Mouse (Mus musculus) frontal cortex, postnatal 36 days (tissue): ENCODE measurements around the gene Gm43191.

Experiments used
- DNase-seq, 2 experiments: peaks; one replicate each; pipeline ENCODE4 v3.0.0; 2022; ENCODE audit warnings: low spot score in 2 of 2

Gene Gm43191

DNA sequence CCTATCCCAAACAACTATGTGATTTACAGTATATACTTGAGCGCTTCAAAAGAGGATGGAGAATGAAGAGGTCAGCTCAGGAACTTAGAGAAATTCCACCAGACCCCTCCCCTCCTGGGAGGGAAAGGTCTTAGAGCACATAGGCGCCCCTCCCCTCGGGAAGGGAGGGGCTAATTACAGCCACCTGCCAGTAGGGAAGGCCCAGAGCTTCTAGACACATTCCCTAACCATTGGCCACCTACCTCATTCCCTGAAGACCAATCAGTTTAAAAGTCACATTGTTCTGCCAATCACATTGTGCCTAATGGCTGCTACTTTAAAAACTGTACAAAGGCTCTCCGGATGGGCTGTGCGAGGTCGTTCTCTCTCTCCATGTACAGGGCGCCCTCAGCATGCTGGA, 58.4 kb downstream of the Gm43191 start:
- no peak for DNase-seq

DNA sequence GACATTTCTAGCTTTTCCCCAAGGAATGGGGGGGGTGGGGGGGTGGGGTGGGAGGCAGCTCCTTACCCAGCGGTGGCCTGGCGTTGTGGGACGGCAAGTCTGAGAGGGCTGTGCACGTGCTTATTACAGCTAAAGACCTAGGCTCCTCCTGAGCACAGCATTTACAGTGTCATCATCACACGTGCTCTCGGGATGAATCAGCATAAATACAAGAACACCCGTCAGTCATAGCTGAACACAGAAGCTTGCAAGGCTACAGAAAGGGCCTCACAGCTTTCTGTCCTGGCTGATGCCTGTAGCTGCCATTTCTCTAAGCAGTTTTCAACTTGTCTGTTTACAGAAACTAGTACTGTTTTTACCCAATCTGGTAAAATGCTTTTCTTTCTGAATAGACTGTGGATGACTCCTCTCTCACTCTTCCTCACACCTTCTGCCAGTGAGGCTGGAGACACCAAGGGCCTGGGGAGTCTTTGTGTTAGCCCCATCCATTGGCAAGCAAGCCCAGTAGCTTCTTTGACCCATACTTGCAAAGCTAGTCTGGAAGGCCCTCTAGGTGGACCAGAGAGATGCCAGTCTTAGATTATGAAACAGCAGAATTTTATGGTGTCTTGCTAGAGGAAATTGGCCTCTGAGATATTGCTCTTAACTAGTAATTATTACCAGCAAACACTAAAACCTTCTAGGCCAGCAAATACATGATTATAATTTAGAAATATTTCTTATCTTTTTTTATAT, 60.3 kb downstream of the Gm43191 start:
- no peak for DNase-seq

DNA sequence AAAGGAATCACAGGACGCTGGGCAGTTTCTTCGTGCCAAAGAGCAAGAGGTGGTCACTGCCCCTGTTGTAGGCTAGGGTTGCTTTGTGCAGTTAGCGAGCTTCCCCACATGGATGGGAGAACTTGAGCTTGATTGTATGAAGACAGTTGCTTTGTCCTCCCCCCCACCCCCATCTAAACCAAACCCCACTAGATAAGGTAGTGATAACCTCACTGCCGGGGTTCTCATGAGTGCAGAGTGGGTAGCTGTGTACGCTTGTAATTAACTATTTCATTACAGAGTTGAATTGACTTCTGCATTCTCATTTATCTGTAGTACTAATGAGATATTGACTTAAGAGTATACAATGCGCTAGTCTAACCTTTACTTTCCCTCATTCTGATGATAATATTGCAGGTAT, 62.2 kb downstream of the Gm43191 start:
- DNase-seq: no peak

DNA sequence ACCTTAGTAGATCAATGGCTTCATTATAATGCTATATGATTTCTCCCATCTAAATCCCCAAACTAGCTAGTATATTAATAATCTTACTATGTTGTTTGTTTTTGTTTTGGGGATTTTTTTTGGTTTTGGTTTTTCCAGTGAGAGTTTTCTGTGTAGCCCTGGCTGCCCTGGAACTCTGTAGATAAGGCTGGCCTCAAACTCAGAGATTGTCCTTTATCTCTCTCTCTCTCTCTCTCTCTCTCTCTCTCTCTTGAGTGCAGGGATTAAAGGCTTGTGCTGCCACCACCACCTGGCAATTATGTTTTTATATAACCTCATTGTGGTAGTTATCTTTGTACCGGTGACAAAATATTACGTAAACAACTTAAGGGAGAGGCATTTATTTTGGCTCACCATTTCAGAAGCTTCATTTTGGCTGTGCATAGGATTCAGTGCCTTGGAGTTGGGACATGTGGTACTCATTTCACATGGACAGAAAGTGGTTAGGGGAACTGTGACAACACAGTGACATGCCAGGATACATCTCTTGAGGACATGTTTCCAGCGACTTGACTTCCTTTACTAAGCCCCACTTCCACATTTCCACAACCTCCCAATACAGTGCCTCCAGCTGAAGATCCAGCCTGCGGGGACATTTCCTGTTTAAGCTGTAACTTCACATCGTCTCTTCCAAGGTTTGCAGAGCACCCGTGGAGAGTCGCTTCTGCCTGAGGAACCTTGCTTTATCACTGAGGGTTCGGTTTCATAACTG, 65.6 kb downstream of the Gm43191 start:
- DNase-seq: no peak

DNA sequence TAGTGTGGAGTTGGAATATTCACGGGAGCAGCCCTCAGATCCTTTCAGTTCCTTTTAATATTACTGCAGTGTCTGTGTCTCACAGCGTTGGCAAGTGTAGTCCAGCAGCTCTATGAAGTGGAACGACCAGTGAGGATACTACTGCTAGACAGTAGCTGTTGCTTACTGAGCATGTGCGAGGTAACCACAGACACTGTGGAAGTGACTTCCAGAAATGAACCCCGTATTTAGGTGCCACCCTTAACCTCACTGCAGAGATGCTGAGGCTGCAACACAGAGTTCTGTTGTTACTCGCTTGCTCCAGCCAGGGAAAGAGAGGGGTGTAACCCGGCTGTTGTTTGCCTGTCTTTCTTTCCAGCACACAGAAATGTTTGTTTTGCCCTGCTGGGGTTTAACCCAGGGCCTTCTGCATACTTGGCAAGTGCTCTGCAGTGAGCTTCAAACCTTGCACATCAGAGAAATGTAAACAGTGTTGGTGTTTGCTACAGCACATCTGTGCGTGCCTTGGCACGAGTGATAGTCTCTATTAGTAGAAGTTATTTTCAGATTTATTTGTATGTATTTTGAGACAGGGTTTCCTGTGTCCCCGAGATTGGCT, 66.7 kb downstream of the Gm43191 start, which contains the start of gene Trmt13:
Gene Trmt13, minus strand, starts transcription at position 293 of the 598 bp plus-strand sequence.
- no peak for DNase-seq

DNA sequence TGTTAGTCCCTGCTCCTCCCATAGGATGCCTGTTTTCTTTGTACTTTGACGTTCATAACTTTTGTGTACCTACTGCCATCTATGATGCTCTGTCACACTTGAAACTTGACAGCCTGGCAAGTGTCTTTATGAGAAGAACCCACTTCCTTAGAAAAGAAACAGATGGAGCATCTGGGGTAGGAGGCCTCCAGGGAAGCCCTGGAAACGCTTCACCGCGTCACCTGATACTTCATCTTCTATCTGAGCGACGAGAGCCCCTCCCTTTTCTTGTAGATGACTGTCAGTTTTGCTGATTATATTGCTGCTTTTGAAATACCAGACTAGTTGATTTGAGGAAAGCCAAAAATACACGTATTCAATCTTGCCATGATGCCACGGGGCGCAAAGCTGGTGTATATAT, 76.5 kb downstream of the Gm43191 start:
- DNase-seq: no peak

DNA sequence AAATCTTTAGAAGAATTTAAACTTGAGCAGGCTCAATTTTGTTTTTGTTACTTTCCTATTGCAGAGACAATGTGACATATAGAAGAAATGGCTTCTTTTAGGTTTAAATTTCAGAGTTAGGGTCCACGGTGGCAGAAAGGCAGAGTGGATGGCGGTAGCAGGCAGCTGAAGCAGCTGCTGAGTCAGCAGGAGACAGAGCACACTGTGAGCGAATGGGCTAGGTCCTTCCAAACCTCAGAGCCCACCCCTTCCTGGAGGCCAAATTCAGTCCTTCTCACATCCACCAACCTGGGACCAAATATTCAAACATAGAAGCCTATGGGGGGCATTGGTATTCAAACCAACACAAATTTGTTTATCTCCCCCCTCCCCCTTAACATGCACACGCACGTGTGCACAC, 79.3 kb downstream of the Gm43191 start:
- no peak for DNase-seq

DNA sequence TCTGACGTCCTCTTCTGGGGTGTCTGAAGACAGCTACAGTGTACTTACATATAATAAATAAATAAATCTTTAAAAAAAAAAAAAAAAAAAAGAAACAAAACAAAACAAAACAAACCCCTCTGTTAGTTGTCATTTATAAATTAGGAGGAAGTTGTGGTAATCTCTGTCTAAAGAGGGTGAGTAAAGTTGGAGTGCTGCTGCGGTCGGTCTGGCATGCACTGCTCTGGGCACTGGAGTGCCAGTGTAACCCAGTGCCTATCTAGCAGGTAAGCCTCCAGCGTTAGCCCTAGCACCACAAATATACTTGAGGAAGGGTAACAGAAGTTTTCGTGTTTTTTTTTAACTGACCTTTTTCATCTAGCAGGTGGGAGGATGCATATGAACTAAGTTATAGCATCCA, 80.1 kb downstream of the Gm43191 start:
- no peak for DNase-seq

DNA sequence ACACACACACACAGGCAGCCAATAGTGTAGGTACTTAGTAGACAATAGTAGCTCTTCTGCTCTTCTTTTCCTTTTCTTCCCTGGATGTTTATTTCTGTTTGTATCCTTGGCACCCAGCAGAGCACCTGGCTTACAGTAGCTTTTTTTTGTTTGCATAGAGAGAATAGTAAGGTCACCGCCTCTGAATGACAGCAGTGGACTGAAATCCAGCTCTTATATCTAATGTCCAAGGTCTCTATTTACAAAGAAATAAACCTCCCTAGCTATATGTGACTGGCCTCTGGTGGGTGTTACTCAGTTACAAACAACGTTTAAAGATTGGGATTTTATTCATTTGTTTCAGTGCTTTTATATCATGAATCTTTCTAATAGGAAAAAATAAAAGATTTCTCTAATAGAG, 81.4 kb downstream of the Gm43191 start:
- DNase-seq: no peak

DNA sequence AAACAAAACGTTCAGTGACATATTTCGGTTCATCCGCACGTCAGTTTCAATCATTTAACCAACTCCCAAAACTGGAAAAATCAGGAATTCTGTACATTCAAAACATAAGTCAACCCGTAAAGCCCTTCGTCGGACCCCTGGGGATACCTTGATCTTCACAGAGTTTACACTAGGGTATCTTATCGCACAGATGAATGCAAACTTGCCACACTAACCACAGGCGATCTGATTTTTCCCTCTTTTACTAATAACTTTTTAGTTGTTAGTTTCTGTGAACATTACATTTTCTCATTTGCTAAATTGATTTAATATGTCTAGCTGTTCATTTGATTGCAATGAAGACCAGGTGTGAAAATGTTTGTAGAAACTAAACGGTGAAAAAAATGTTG, 85.5 kb downstream of the Gm43191 start:
- DNase-seq: no peak

DNA sequence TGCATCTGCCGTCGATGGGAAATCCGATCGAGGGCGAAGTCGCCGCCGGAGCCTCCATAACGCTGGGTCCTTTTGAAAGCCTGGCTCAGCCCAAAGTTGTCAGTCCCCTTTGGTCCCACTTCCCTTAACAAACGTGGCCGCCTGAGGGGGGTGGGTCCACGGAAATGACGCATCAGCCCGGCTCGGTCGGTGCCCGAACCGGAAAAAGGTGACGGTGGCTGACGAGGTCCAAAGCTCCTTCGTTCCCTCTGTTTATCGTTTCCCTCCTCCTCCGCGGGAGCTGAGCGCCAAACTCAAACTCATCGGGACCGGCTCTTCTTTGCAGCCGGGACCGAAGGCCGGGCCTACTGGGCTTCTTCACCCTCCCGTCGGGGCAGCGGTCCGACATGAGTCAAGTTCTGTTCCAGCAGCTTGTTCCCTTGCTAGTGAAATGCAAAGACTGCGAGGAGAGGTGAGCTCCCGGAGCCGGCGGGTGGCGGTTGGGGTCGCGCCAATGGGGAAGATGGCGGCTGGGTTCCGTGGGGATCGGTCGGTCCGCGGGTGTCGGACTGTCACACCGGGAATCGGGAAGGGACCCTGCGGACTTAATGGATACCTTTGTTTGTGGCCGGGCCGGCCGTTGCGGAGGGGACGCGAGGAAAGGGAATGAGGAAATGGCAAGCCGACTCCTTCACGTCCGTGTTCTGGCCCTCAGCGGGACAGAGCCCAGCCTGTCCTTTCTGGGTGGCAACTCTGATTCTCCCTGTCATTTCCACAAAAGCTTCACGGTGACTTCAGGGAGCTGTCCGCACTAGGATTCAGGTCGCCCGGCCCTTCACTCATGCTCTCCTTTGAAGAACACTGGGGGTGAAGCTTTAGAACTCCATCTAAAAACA, 86.1 kb downstream of the Gm43191 start, which contains the start of gene Sass6:
Gene Sass6, plus strand, starts transcription at position 255 of the 875 bp plus-strand sequence.
- DNase-seq: peak; percentile 98

DNA sequence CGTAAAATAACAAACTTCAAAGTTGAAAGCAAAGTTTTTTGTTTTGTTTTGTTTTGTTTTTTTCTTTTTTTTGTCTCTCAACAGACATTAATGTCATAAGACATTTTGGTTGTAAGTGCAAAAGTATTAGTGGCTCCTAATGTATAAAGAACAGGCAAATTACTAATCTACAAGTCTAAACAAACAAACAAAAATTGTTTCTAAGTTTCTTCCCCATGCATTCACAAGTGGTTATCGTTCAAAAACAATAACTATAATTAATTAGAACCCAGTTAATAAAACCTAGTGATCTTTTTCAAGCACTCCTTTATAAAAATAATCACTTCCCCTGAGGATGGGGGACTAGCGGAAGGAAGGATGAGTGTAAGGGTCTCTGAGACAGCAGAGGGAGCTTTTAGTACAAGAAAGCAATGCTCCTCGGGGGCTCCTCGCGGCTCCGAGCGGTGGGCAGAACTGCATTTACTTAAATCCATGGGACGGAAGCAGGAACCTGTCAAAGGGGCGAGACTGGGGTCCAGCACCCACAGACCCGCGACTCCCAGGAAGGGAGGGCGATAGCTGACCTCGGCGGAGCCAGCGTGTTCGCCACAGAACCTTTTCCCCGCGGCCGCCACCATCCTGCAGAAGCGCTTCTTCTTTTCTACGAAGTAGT, 86.9 kb downstream of the Gm43191 start:
- no peak for DNase-seq
